Mouse (Mus musculus) stomach, embryonic 14.5 days (tissue): ENCODE data around the gene Cyp24a1. TPM values are rescaled to one million over a fixed set of nuclear protein-coding genes. Genes with fewer than 3 reads are reported as not detected.
"Not testable (repeated sequence)": the region's sequence is repeated elsewhere in the genome, so short reads cannot be mapped to it uniquely, and the experiment has no call there.

Experiments used
- ATAC-seq: fragments of 200-750 bp; cut with Nextera tagmentation; 2 replicates; pipeline ENCODE4 v1.8.0; 2017; ENCODE audit warnings: low read depth, moderate TSS enrichment; ENCODE audit not compliant: insufficient number of reproducible peaks, insufficient read depth, low FRiP score
- H3K27ac ChIP-seq: fragments of 300-500 bp; sonication (generic); 2 replicates; pipeline ENCODE4 v1.5.1; 2014; ENCODE audit warnings: mild to moderate bottlenecking, low read length, moderate library complexity, mixed read lengths
- H3K27me3 ChIP-seq: fragments of 300-500 bp; sonication (generic); 2 replicates; pipeline ENCODE4 v1.6.1; 2014; ENCODE audit warnings: low read length, control low read depth, mixed read lengths; ENCODE audit not compliant: control insufficient read depth, insufficient read depth
- H3K36me3 ChIP-seq: fragments of 300-500 bp; sonication (generic); 2 replicates; pipeline ENCODE4 v1.6.1; 2014; ENCODE audit warnings: mild to moderate bottlenecking, control low read depth, low read length, moderate library complexity, mixed read lengths; ENCODE audit not compliant: control insufficient read depth, insufficient read depth
- H3K4me1 ChIP-seq: fragments of 300-500 bp; sonication (generic); 2 replicates; pipeline ENCODE4 v1.6.1; 2014; ENCODE audit warnings: low read length, control low read depth, mixed read lengths; ENCODE audit not compliant: control insufficient read depth, insufficient read depth
- H3K4me2 ChIP-seq: fragments of 300-500 bp; sonication (generic); replicated peaks from 2 replicates; pipeline ENCODE4 v1.6.1; 2014; ENCODE audit warnings: low read depth, low read length, control low read depth
- H3K4me3 ChIP-seq: fragments of 300-500 bp; sonication (generic); 2 replicates; pipeline ENCODE4 v1.5.1; 2014; ENCODE audit warnings: low read depth, low read length, control low read depth
- H3K9ac ChIP-seq: fragments of 300-500 bp; sonication (generic); replicated peaks from 2 replicates; pipeline ENCODE4 v1.6.1; 2014; ENCODE audit warnings: low read depth, mild to moderate bottlenecking, control low read depth, low read length, moderate library complexity, mixed read lengths
- H3K9me3 ChIP-seq: fragments of 300-500 bp; sonication (generic); 2 replicates; pipeline ENCODE4 v1.6.1; 2016; ENCODE audit warnings: low read depth, low read length, control low read depth; ENCODE audit not compliant: control insufficient read depth
- WGBS: fragments of 180-500 bp; shearing (Covaris S2); extraction: QIAGEN DNeasy Blood & Tissue Kit; methylation state at CpG from one replicate; pipeline ENCODE4 v1.1.7; 2014; 5-methylcytosine and 5-hydroxymethylcytosine counted together
- polyA plus RNA-seq: library from polyadenylated mRNA; unstranded; fragments of >200 nt; fragmentation: Nextera tagmentation; extraction: Ambion mirVana; gene quantifications from 2 replicates; pipeline ENCODE4 v1.2.1, GENCODE M21; 2014

Gene Cyp24a1
- polyA plus RNA-seq, 1 experiment from 2014 or later: not detected

DNA sequence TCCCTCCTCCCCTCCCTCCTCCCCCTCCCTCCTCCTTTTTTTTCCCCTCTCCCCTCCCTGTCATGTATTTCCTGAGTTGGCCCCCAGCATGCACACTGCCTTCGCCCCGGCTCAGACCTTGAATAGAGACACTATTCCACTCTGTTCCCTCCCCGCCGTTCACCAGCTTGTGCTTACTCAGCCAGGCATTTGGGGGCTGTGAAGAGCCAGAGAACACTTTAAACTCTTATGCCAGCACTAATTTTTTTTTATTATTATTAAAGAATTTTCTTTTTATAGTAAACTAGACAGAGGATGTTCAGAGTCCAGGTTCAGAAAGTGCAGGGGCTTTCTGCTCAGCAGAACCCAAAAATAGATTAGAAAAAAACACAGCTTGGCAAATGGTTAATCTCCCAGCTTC lies 32.1 kb downstream of the Cyp24a1 start:
- Histone ChIP-seq H3K9ac (no peak overlapping the region), H3K4me2 (no peak overlapping the region), H3K27me3 (no peaks in the 10 kb centered on the region), H3K4me1 (no peaks in the 10 kb centered on the region), H3K36me3 (no peaks in the 10 kb centered on the region), H3K4me3 (no peak overlapping the region), H3K27ac (no peak overlapping the region), H3K9me3 (no peaks in the 10 kb centered on the region)
- no peak for ATAC-seq
- 64% methylated on average over 4 of the region's 4 CpGs for WGBS

- H3K9ac ChIP-seq: no peak overlapping the region
- no peaks in the 10 kb centered on the region for H3K27me3 ChIP-seq
- 68% methylated on average over 7 of the region's 7 CpGs for WGBS
- no peak overlapping the region for H3K4me2 ChIP-seq
- H3K4me1 ChIP-seq: no peaks in the 10 kb centered on the region
- no peak overlapping the region for H3K4me3 ChIP-seq
- no peak overlapping the region for H3K27ac ChIP-seq
- H3K9me3 ChIP-seq: no peaks in the 10 kb centered on the region
- no peak for ATAC-seq
- no peaks in the 10 kb centered on the region for H3K36me3 ChIP-seq
These were observed 35.3 kb downstream of the Cyp24a1 start for GRCm38 (mm10) chr2:170461652-170462051.

DNA sequence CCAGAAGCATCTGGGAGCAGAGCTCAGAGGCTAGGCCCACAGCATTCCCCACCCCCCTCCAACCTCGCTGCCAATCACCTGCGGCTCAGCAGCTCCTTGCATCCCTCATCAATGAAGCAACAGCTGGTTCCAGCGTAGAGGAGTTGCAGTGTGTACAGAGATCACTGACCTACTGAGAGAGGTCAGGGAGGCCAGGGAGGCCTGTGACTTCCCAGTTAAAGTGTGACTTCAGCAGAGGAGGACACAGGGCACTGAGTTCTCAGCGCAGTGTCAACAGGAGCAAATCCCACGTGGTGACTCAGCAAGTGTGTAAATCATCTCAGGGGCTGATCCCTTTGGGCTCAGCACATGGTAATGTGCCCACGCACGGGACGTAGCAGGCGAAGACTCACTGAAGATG lies 37.1 kb downstream of the Cyp24a1 start:
- ATAC-seq: no peak
- Histone ChIP-seq H3K27ac (no peak overlapping the region), H3K4me2 (no peak overlapping the region), H3K36me3 (no peaks in the 10 kb centered on the region), H3K4me1 (no peaks in the 10 kb centered on the region), H3K27me3 (no peaks in the 10 kb centered on the region), H3K4me3 (no peak overlapping the region), H3K9me3 (no peaks in the 10 kb centered on the region), H3K9ac (no peak overlapping the region)
- WGBS: 23% methylated on average over 9 of the region's 9 CpGs

DNA sequence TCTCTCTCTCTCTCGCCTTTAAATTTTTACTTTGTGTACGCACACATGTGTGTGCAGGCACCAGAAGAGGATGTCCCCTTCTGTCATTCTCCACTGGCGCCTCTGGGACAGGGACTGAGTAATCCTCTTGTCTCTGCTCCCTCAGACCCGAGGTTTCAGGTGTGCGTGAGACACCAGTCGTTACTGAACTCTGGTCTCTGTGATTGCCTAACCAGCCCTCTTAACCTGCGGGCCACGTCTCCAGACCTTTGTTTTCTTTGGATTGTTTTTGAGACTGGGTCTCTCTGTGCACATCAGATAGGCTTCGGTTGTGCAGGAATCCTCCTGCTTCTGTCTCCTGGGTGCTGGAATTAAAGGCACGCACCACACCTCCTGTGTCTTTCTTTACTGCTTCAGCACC lies 37.8 kb downstream of the Cyp24a1 start:
- no peak overlapping the region for H3K27ac ChIP-seq
- ATAC-seq: no peak
- H3K36me3 ChIP-seq: no peaks in the 10 kb centered on the region
- 73% methylated on average over 10 of the region's 10 CpGs for WGBS
- no peak overlapping the region for H3K4me3 ChIP-seq
- no peaks in the 10 kb centered on the region for H3K9me3 ChIP-seq
- H3K4me1 ChIP-seq: no peaks in the 10 kb centered on the region
- H3K4me2 ChIP-seq: no peak overlapping the region
- H3K9ac ChIP-seq: no peak overlapping the region
- H3K27me3 ChIP-seq: no peaks in the 10 kb centered on the region

GRCm38 (mm10) chr2:170453809-170454208 lies 43.1 kb downstream of the Cyp24a1 start:
- H3K27ac ChIP-seq, H3K27me3 ChIP-seq, H3K9me3 ChIP-seq, H3K4me1 ChIP-seq, H3K36me3 ChIP-seq, H3K4me2 ChIP-seq, ATAC-seq, H3K9ac ChIP-seq, H3K4me3 ChIP-seq: not testable (repeated sequence)
- 59% methylated on average over 3 of the region's 4 CpGs for WGBS

DNA sequence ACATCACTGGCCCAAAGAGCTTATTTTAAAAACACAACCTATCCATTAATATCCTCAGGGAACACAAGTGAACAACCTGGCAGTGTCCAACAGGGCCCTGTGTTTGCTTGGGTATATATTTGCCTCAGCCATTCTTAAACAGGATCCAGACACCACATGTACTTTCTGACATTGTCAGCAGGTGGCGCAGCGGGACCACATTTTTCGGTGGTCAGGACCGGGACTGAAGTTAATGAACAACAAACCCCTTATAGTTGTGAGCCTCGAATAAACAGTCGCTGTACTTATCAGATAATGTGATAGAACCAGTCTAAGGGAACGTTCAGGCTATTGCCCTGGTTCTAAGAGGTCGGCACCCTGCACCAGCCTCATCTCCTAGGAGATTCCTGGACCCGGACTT lies 46.0 kb downstream of the Cyp24a1 start:
- Histone ChIP-seq H3K27me3 (no peaks in the 10 kb centered on the region; the same call in 1 of the 2 replicates), H3K9me3 (no peaks in the 10 kb centered on the region), H3K27ac (no peak overlapping the region), H3K4me1 (no peaks in the 10 kb centered on the region), H3K9ac (no peak overlapping the region), H3K36me3 (no peaks in the 10 kb centered on the region), H3K4me3 (no peak overlapping the region), H3K4me2 (no peak overlapping the region; the same call in 1 of the 2 replicates)
- peak; percentile 64 for ATAC-seq
- WGBS: 7% methylated on average over 9 of the region's 9 CpGs

- Histone ChIP-seq H3K27ac (no peak overlapping the region), H3K36me3 (no peaks in the 10 kb centered on the region), H3K4me1 (no peaks in the 10 kb centered on the region), H3K9me3 (no peaks in the 10 kb centered on the region), H3K9ac (no peak overlapping the region), H3K27me3 (no peaks in the 10 kb centered on the region; the same call in 1 of the 2 replicates), H3K4me2 (no peak overlapping the region), H3K4me3 (no peak overlapping the region)
- WGBS: 77% methylated on average over 10 of the region's 10 CpGs
- no peak for ATAC-seq
These were observed 49.3 kb downstream of the Cyp24a1 start for GRCm38 (mm10) chr2:170447651-170448050.

GRCm38 (mm10) chr2:170446843-170447383 lies 50.0 kb downstream of the Cyp24a1 start:
- no peak overlapping the region for H3K4me3 ChIP-seq
- WGBS: 60% methylated on average over 5 of the region's 5 CpGs
- H3K9me3 ChIP-seq: no peaks in the 10 kb centered on the region
- no peak overlapping the region for H3K9ac ChIP-seq
- H3K4me1 ChIP-seq: no peaks in the 10 kb centered on the region
- no peaks in the 10 kb centered on the region for H3K36me3 ChIP-seq
- no peak overlapping the region for H3K4me2 ChIP-seq
- no peak overlapping the region for H3K27ac ChIP-seq
- ATAC-seq: no peak
- no peaks in the 10 kb centered on the region; the same call in 1 of the 2 replicates for H3K27me3 ChIP-seq

GRCm38 (mm10) chr2:170445861-170446260 lies 51.1 kb downstream of the Cyp24a1 start:
- Histone ChIP-seq H3K9me3 (no peaks in the 10 kb centered on the region), H3K4me1 (no peaks in the 10 kb centered on the region), H3K27ac (no peak overlapping the region), H3K4me3 (no peak overlapping the region), H3K4me2 (no peak overlapping the region), H3K9ac (no peak overlapping the region), H3K36me3 (no peaks in the 10 kb centered on the region), H3K27me3 (no peaks in the 10 kb centered on the region; the same call in 1 of the 2 replicates)
- ATAC-seq: 0 out of 2 replicates have a peak, but pooled peaks have one; percentile 42
- WGBS: 61% methylated on average over 5 of the region's 5 CpGs
